Mouse (Mus musculus): ENCODE measurements around the gene Gm21586.
"Not testable (repeated sequence)": the region's sequence is repeated elsewhere in the genome, so short reads cannot be mapped to it uniquely, and the experiment has no call there.

Gene Gm21586

DNA sequence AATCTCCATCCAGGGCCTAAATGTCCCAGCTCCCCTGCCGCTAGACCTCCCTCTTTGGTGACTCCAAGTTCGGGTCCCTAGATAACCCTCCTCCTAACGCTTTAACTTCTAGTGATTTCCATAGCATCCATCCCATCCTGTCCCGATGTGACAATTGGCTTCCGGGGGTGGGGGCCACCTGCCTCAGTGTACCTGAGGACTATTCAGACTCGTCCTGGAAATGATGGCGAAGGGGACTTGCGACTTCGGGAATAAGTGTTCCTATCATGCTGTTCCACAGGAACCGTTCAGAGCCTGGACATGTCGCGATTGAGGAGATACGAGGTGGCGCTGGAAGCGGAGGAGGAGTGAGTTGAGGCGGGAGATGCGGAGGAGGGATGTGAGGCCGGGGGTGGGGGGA, at the start of gene Gm21586:
TSS of gene Gm21586 (plus strand) at position 301 of the 400 bp plus-strand sequence.
- not testable (repeated sequence) for DNase-seq

DNA sequence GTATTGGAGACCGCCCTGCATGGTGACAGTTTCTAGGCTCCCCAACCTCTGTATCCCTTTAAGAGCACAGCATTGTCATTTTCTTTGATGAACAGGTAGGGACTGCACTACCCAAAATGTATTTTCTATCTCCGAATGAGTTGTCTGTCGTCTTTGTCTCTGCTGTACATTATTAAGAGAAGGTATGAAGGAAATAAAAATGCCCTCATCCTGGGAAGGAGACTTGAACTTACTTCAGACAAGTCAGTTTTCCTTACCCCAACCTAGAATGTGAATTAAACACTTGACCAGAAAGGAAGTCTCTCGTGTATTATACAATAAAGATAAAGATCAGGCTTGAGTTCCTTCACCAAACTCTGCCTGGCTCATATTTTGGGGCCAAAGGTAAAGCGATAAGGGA, 27.3 kb downstream of the Gm21586 start, which contains the start of gene Gm2163:
TSS of gene Gm2163 (plus strand) at position 301 of the 400 bp plus-strand sequence.
- not testable (repeated sequence) for DNase-seq
